Mouse (Mus musculus) colon, adult 2 months (tissue): Measurements from ENCODE around the gene Klhdc9. TPM values are rescaled to one million over a fixed set of nuclear protein-coding genes. Genes with fewer than 3 reads are reported as not detected.

Experiments used
- polyA plus RNA-seq: library from polyadenylated mRNA; depleted of rRNA; stranded (reverse); fragments of >200 nt; gene quantifications from 2 replicates; pipeline ENCODE4 v1.2.3, GENCODE M21; 2012; rRNA removed

The Klhdc9 gene
- 1.0 and 2.1 TPM in 2 replicates for polyA plus RNA-seq

DNA sequence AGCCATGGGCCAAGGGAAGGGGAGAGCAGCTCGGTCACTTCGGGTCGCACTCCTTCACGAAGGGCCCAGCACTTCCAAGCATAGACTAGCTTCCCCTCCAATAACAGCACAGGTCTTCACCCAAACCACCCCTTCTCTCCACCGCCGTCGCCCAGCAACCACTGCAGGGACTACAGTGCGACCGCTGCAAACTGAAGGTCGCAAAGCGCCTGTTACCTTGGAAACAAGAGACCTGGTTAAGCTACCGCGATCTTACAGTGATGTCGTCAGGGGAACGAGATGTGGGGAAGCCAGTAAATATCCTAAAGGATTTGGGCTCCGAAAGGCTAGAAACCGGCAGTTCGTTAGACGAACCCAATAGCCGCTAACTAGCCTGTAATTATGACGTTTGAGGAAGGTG, at the start of gene Klhdc9:
Klhdc9 (minus strand) TSS at position 143 of the 400 bp plus-strand sequence.

DNA sequence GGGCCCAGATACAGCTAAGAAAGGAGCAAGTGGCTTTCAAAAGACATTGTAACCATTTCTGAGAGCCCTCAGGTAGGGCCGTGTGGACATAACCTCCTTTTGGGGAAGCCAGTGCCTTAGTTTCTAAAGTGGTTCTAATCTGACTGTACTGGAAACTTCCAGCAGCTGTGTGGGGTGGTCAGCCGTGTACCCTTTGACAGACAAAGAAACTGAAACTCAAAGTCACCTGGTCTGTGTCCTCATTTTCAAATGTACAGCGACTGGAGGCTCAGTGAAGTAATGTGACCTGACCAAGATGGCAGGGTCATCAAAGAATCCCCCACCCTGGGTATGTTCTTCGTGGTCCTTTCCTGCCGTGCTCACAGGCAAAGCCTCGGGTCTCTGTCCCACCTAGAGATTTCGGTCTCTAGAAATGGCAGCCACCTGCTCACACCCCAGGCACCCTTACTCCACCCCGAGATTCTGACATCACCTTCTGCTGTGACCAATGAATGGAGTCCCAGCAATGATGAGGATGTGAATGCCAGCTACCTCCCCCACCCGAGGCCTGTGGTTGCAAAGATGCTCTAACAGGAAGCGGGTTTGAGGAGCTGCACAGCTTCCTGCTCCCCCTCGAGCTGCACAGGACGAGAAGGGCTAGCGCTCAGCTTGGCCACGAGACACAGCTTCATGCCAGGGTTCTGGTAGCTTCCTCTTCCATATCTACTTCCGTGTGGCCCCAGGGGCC, 27.9 kb upstream of the Klhdc9 start, which contains the start of gene Arhgap30:
Arhgap30 (plus strand) TSS at position 579 of the 727 bp plus-strand sequence.

DNA sequence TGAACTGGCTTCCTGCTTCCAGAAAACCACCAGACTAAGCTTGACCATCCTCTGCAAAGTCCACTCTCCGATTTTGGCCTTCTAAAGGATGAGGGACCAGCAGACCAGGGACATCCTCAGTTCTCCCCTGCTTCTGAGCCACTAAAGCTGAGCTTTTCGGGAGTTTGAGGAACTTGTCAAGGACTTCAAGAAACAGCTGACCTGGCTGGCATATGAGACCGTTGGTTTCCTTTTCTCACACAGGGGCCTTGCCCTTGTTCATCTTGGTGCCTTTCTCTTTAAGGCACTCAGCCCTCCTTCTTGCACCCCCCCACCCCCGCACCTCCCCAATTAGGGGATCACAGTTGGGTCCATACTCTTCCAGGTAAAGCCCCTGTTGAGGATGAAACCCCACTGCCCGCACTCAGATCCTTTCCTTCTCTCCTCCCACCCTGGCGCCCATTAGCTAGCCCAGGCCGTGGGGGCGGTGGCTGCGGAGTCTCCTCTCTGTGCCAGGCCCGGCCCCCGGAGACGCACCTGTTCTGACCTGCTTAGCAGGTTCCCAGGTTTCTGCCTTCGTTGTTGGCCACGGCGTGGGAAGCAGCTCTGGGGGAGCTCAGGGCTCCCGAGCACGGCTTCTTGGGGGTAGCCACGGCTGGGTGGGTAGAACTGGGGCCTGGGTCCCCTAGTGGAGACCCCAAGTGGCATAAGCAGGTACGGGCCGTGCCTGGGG, 9.4 kb upstream of the Klhdc9 start, which contains the start of gene Nectin4:
Nectin4 (plus strand) TSS at position 255 of the 712 bp plus-strand sequence.

DNA sequence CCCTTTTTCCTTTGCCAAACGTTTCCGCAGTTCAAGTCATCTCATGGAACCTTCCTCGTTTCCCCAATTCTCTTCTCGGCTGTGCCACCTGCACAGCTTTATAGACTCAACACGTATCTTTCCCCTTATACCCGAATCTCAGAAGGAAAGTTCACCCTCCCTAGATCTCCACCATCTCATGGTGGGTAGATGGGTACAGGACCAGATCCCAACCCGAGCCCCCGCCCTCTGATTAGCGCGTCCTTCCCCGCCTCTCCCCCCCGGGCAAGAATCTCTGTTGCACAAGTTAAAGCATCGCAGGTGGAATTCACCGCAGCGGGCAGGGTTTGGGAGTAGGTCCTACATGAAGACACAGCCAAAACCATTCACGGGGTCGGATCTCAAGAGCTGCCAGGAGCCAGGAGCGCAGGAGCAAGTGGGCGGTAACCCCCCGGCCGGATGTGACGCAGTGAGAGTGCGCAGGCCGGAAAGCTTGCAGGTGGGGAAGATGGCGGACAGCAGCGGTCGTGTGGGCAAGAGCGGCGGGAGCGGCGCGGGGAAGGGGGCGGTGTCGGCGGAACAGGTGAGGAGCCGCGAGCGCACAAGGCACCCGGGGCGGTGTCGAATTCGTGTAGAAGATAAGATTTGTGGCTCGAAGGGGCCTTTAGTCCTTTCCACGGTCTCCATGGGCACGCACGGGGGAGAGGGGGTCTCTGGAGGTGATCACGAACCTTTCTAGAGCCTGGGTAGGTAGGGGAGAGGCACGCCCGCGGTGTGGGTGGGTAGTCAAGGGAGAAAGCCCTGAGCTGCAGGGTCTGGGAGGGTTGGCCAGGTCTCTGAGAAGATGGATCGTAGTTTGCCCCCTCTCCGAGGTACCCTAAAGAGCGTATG, 15.1 kb downstream of the Klhdc9 start, which contains the start of the genes Nit1 and Pfdn2:
Nit1 (minus strand) TSS at position 422 of the 870 bp plus-strand sequence.
Pfdn2 (plus strand) TSS at position 446 of the 870 bp plus-strand sequence.

DNA sequence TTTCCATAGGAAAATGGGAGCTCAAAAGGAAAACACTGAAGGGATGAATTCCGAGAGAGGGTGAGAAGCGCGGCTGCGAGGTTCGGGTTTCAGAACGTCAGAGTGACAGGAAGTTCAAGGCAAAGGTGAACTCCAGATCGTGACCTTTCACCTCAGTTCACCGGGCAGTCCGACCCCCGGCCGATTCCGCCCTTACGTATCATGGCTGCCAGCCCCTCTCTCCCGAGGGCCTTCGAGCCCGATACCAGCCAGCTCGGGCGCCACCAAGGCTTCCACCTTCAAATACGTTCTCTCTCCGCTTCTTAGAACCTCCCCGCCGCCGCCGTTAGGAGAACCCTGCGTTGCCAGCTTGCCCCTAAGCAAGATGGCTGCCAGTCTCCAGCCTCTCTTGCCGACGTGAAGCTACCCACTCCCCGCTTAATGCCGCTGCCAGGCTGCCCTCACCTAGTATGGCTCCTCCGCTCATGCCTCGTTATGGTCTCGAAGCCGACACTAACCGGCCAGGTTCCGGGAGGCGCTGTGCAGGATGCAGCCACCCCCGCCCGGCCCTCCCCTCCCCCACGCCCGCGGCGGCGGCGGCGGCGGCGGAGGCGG, 31.7 kb downstream of the Klhdc9 start, which contains the start of gene Dedd:
Dedd (plus strand) TSS at position 307 of the 594 bp plus-strand sequence.

Other genes with a start within 250 kb of the Klhdc9 start
- 1.2 and 1.7 TPM in 2 replicates for gene Cfap126, start 246.9 kb downstream of the Klhdc9 start, polyA plus RNA-seq
- gene Sdhc, start 210.2 kb downstream of the Klhdc9 start, polyA plus RNA-seq = 205 and 248 TPM in 2 replicates
- 0.91 and 1.0 TPM in 2 replicates for gene Mpz, start 210.1 kb downstream of the Klhdc9 start, polyA plus RNA-seq
- gene Pcp4l1, start 164.5 kb downstream of the Klhdc9 start, polyA plus RNA-seq = 42.0 and 71.2 TPM in 2 replicates
- gene Nr1i3, start 146.8 kb downstream of the Klhdc9 start, polyA plus RNA-seq = 2.3 and 2.4 TPM in 2 replicates
- 35.4 and 39.0 TPM in 2 replicates for gene Tomm40l, start 138.3 kb downstream of the Klhdc9 start, polyA plus RNA-seq
- 0.64 and 3.6 TPM in 2 replicates for gene Apoa2, start 135.7 kb downstream of the Klhdc9 start, polyA plus RNA-seq
- 34.3 and 37.0 TPM in 2 replicates for gene Fcer1g, start 126.4 kb downstream of the Klhdc9 start, polyA plus RNA-seq
- gene Adamts4, start 110.4 kb downstream of the Klhdc9 start, polyA plus RNA-seq = 4.7 TPM in 2 replicates
- 134 and 158 TPM in 2 replicates for gene Ndufs2, start 109.4 kb downstream of the Klhdc9 start, polyA plus RNA-seq
- gene B4galt3, start 90.5 kb downstream of the Klhdc9 start, polyA plus RNA-seq = 75.9 and 85.5 TPM in 2 replicates
- gene Ppox, start 79.6 kb downstream of the Klhdc9 start, polyA plus RNA-seq = 31.9 and 36.7 TPM in 2 replicates
- gene Usp21, start 72.8 kb downstream of the Klhdc9 start, polyA plus RNA-seq = 41.4 and 43.3 TPM in 2 replicates
- 23.2 and 26.3 TPM in 2 replicates for gene Ufc1, start 65.8 kb downstream of the Klhdc9 start, polyA plus RNA-seq
- gene Dedd, start 31.7 kb downstream of the Klhdc9 start, polyA plus RNA-seq = 49.2 and 53.1 TPM in 2 replicates
- gene Nit1, start 15.2 kb downstream of the Klhdc9 start, polyA plus RNA-seq = 62.5 and 68.1 TPM in 2 replicates
- 2.3 and 5.7 TPM in 2 replicates for gene Pfdn2, start 15.1 kb downstream of the Klhdc9 start, polyA plus RNA-seq
- gene Nectin4, start 9.3 kb upstream of the Klhdc9 start, polyA plus RNA-seq = 2.6 and 3.2 TPM in 2 replicates
- gene Arhgap30, start 28.2 kb upstream of the Klhdc9 start, polyA plus RNA-seq = 3.7 and 4.7 TPM in 2 replicates
- 85.2 and 90.3 TPM in 2 replicates for gene Usf1, start 50.5 kb upstream of the Klhdc9 start, polyA plus RNA-seq
- 463 and 469 TPM in 2 replicates for gene Tstd1, start 58.1 kb upstream of the Klhdc9 start, polyA plus RNA-seq
- 108 and 134 TPM in 2 replicates for gene F11r, start 76.7 kb upstream of the Klhdc9 start, polyA plus RNA-seq
- gene Alyref2, start 142.7 kb upstream of the Klhdc9 start, polyA plus RNA-seq = 5.3 and 5.4 TPM in 2 replicates
- gene Itln1, start 174.5 kb upstream of the Klhdc9 start, polyA plus RNA-seq = 1.2 and 6.0 TPM in 2 replicates
- gene Cd244a, start 198.4 kb upstream of the Klhdc9 start, polyA plus RNA-seq = 0.22 and 0.23 TPM in 2 replicates
- 0.43 and 1.1 TPM in 2 replicates for gene Ly9, start 246.6 kb upstream of the Klhdc9 start, polyA plus RNA-seq